Mouse (Mus musculus) forebrain, embryonic 11.5 days (tissue): Measurements from ENCODE around the gene Colq. TPM values are rescaled to one million over a fixed set of nuclear protein-coding genes. Genes with fewer than 3 reads are reported as not detected.
A peak's percentile ranks its signal among the peaks of the same experiment; 100 is the strongest.

Experiments
- ATAC-seq: fragments of 200-750 bp; cut with Nextera tagmentation; replicated peaks from 2 replicates; pipeline ENCODE4 v1.8.0; 2017; ENCODE audit warnings: moderate TSS enrichment; ENCODE audit not compliant: low FRiP score
- DNase-seq: peaks from one replicate; pipeline ENCODE4 v3.0.0-alpha.2; 2017; ENCODE audit warnings: low spot score
- H3K27ac ChIP-seq: fragments of 300-500 bp; sonication (generic); 2 replicates; pipeline ENCODE4 v1.5.1; 2014; ENCODE audit warnings: low read depth, low read length
- H3K27me3 ChIP-seq: fragments of 300-500 bp; sonication (generic); 2 replicates; pipeline ENCODE4 v1.6.1; 2014; ENCODE audit warnings: mild to moderate bottlenecking, low read length, mixed read lengths; ENCODE audit not compliant: control insufficient read depth, insufficient read depth
- H3K36me3 ChIP-seq: fragments of 300-500 bp; sonication (generic); 2 replicates; pipeline ENCODE4 v1.6.1; 2014; ENCODE audit warnings: mild to moderate bottlenecking, low read length, moderate library complexity, mixed read lengths; ENCODE audit not compliant: control insufficient read depth, insufficient read depth
- H3K4me1 ChIP-seq: fragments of 300-500 bp; sonication (generic); replicated peaks from 2 replicates; pipeline ENCODE4 v1.6.1; 2014; ENCODE audit warnings: low read length, mixed read lengths; ENCODE audit not compliant: control insufficient read depth, insufficient read depth
- H3K4me2 ChIP-seq: fragments of 300-500 bp; sonication (generic); 2 replicates; pipeline ENCODE4 v1.6.1; 2014; ENCODE audit warnings: low read depth, mild to moderate bottlenecking, low read length, moderate library complexity, mixed read lengths; ENCODE audit not compliant: severe bottlenecking
- H3K4me3 ChIP-seq: fragments of 300-500 bp; sonication (generic); 2 replicates; pipeline ENCODE4 v1.5.1; 2014; ENCODE audit warnings: low read depth, low read length
- H3K9ac ChIP-seq: fragments of 300-500 bp; sonication (generic); 2 replicates; pipeline ENCODE4 v1.6.1; 2014; ENCODE audit warnings: low read length
- H3K9me3 ChIP-seq: fragments of 300-500 bp; sonication (generic); 2 replicates; pipeline ENCODE4 v1.6.1; 2016; ENCODE audit warnings: low read length, mixed read lengths; ENCODE audit not compliant: control insufficient read depth
- WGBS: fragments of 180-500 bp; shearing (Covaris S2); extraction: QIAGEN DNeasy Blood & Tissue Kit; methylation state at CpG from one replicate; pipeline ENCODE4 v1.1.7; 2014; 5-methylcytosine and 5-hydroxymethylcytosine counted together
- polyA plus RNA-seq: library from polyadenylated mRNA; unstranded; fragments of >200 nt; fragmentation: Nextera tagmentation; extraction: Ambion mirVana; gene quantifications from 2 replicates; pipeline ENCODE4 v1.2.1, GENCODE M21; 2014

Colq gene
- polyA plus RNA-seq, result 0.09 TPM in 1 of 2 replicates, not detected in the other

DNA sequence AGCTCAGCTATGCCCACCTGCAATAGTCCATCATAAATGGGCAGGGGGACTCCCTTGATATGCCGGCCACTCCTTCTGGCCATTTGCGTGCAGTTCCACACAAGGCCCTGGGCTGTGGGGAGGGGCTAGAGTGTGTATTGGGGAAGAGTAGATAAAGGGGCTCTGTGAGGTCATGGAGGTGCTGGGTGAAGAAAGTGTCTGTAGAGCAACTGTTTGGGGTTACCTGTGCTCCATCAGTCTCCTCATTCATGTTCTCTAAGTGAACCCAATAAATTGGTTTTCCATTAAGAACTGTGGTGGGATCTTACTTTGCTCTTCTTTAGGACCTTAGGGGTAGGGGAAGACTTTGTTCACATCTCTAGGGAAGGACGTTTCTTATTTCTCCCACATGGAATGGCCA lies at the start of gene Colq:
Gene Colq, minus strand, starts transcription at position 101 of the 400 bp plus-strand sequence.
- ATAC-seq, result no peak
- no peaks in the 10 kb centered on the region for H3K36me3 ChIP-seq
- H3K4me3 ChIP-seq, result no peak within 1 kb of the TSS
- H3K9me3 ChIP-seq, result no peaks in the 10 kb centered on the region
- H3K4me2 ChIP-seq, result no peak within 1 kb of the TSS
- H3K27me3 ChIP-seq, result no peaks in the 10 kb centered on the region
- H3K27ac ChIP-seq, result no peak within 1 kb of the TSS
- no peak for DNase-seq
- H3K9ac ChIP-seq, result no peak within 1 kb of the TSS
- 93% methylated on average over 3 of the region's 3 CpGs for WGBS
- no peaks in the 10 kb centered on the region for H3K4me1 ChIP-seq

DNA sequence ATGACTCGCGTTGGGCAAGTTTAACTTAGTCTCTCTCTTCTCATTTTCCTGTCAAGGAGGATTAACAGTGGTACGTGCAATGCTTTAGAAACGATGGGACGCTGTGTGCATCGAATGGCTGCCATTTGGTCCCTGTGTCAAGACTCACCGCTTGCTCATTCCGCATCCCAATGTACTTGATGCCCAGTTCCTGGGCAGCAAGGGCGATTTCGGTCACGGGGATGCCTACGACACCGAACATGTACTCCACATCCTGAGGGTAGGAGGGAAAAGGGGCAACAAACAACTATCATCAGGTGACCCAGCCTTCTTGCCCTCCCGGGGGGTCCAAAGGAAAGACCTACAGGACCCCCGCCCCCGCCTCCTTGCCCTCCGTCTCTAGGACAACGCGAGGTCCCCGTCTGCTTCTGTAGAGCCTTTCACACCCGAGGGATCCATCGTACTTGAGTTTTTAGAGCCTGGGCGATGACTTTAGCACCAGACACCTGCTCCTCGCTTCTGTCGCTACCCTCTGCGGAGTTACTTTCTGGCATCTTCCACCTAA lies 49.3 kb upstream of the Colq start, which contains the start of gene Gm49387:
Gene Gm49387, minus strand, starts transcription at position 533 of the 544 bp plus-strand sequence.
- no peaks in the 10 kb centered on the region for H3K36me3 ChIP-seq
- 4% methylated on average over 26 of the region's 26 CpGs for WGBS
- DNase-seq, result no peak

DNA sequence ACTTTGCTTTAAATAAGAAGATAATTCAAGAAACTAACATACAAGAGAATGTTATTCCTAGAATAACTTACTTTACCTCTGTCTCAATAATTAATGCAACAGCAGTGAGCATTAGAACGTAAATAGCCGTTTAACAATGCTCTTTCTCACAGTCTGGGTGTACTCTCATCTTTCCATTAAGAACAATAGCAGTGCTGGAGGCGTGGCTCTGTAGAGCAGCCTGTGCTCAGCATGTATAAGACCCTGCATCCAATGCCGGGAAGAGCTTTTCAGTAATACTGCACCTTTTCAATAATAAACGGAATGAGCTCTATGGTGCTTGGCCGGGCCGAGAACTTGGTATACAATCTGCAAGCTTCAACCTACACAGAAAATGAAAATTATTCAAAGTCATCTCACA lies 39.5 kb upstream of the Colq start:
- Histone ChIP-seq H3K36me3 (no peaks in the 10 kb centered on the region), H3K9ac (no peak overlapping the region), H3K27ac (no peak overlapping the region), H3K9me3 (no peaks in the 10 kb centered on the region), H3K27me3 (no peaks in the 10 kb centered on the region), H3K4me1 (no peaks in the 10 kb centered on the region), H3K4me3 (no peak overlapping the region), H3K4me2 (no peak overlapping the region)
- DNase-seq, result no peak
- ATAC-seq, result no peak
- 52% methylated on average over 7 of the region's 7 CpGs for WGBS

More for the DNA sequence above, 49.3 kb upstream of the Colq start, which contains the start of gene Gm49387:
- H3K27ac ChIP-seq, result peak within 1 kb of the TSS; percentile 51; the same call in 1 of the 2 replicates
- peak within 1 kb of the TSS; percentile 62 for H3K9ac ChIP-seq
- peak; percentile 34 for ATAC-seq
- H3K27me3 ChIP-seq, result no peaks in the 10 kb centered on the region
- H3K4me3 ChIP-seq, result peak within 1 kb of the TSS; percentile 67
- H3K9me3 ChIP-seq, result no peaks in the 10 kb centered on the region
- peak within 1 kb of the TSS; percentile 91 for H3K4me2 ChIP-seq
- H3K4me1 ChIP-seq, result peaks cover 5% of the 10 kb centered on the region; the same call in 1 of the 2 replicates

DNA sequence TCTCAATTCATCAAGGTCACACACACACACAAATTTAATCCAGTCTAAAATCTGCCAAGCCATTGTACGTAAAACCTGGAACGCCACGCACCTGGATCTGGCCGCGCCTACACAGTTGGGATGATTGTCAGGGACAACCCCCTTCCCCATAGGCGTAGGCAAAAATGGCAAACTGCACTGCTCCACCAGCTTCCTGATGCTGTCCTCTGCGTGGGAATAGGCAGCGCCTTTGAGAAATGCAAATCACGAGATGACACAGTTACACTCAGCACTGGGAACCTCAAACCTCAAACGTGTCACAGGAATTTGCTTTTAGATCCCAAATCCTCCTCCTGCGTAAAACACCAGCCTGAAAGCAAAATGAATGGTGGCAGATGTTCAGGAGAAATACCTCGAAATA lies 31.6 kb upstream of the Colq start:
- Histone ChIP-seq H3K27ac (no peak overlapping the region), H3K9ac (no peak overlapping the region), H3K36me3 (no peaks in the 10 kb centered on the region), H3K4me3 (no peak overlapping the region), H3K9me3 (no peaks in the 10 kb centered on the region), H3K27me3 (no peaks in the 10 kb centered on the region), H3K4me2 (no peak overlapping the region), H3K4me1 (no peaks in the 10 kb centered on the region)
- ATAC-seq (no peak), DNase-seq (no peak)
- 86% methylated on average over 12 of the region's 12 CpGs for WGBS

DNA sequence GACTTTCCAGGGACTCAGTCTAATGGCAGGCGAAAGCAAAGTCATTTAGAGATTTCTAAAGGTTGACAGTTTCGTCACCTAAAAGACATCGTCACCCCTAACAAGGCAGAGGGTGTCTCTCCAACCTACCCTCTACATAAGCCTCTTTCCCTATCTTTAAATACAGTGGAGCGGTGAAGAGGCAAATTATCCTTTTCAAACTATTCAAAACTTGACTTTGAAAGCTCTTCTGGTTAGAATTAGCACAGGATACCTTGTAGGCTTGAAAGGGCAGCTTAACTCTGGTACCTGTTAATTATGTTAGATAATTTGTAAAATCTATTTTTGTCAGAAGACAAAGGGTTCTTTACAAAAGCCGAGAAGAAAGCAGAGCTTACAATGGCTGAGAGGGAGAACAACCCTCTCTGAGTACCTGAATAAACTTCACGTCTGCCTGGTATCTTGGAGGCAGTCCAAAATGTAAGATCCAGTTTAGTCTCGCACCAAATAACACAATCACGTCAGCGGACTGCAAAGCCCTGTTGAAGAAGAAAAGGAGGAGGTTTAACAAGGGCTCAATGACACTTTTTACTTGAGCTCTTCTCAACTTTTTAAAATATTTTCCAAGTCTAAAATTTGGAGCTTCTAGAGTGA lies 29.6 kb upstream of the Colq start:
- no peaks in the 10 kb centered on the region for H3K36me3 ChIP-seq
- H3K27ac ChIP-seq, result no peak overlapping the region
- no peak overlapping the region for H3K4me2 ChIP-seq
- H3K9me3 ChIP-seq, result no peaks in the 10 kb centered on the region
- ATAC-seq, result no peak
- H3K27me3 ChIP-seq, result no peaks in the 10 kb centered on the region
- no peak for DNase-seq
- no peak overlapping the region for H3K9ac ChIP-seq
- H3K4me3 ChIP-seq, result no peak overlapping the region
- 64% methylated on average over 9 of the region's 9 CpGs for WGBS
- no peaks in the 10 kb centered on the region for H3K4me1 ChIP-seq

DNA sequence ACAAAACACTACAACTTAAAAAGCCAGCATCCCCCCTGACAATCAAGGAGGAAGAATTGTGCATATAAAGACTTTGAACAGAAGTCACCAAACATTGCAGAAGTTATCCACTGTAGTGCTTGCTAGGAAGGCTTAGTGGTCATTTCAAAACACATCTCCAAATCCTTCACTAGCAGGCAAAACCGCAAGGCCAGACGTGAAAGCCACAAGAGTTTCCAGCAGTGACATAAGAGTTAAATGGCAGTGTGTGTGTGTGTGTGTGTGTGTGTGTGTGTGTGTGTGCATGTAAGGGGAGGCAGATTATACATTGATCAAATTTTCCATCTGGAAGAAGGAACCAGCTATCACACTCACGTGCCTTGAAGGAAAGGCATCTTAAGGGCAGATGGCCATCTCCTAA lies 26.9 kb upstream of the Colq start:
- DNase-seq (no peak), ATAC-seq (no peak)
- H3K9ac ChIP-seq, result no peak overlapping the region
- H3K9me3 ChIP-seq, result no peaks in the 10 kb centered on the region
- 93% methylated on average over 3 of the region's 3 CpGs for WGBS
- H3K27ac ChIP-seq, result no peak overlapping the region
- no peak overlapping the region for H3K4me2 ChIP-seq
- no peak overlapping the region for H3K4me3 ChIP-seq
- H3K4me1 ChIP-seq, result no peaks in the 10 kb centered on the region
- no peaks in the 10 kb centered on the region for H3K27me3 ChIP-seq
- H3K36me3 ChIP-seq, result no peaks in the 10 kb centered on the region

DNA sequence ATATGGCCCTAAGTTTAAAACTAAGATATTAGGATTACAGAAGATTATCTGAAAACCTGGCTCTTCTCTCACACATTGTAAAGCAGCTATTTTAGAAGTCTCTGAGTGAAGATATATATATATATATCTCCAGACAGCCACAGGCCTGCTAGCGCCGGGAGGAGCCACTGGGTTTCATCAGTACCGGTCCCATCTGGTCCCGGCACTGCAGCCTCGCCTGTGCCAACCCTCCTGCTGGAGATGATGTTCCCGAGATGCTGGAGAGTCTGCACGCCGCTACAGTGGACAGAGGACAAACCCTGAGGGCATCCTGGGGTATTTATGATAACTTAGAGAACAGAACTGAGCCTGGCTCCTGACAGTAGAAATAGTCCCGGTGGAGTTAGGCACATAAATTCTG lies 26.1 kb upstream of the Colq start:
- no peaks in the 10 kb centered on the region for H3K4me1 ChIP-seq
- H3K27ac ChIP-seq, result no peak overlapping the region
- no peak for ATAC-seq
- no peaks in the 10 kb centered on the region for H3K27me3 ChIP-seq
- H3K36me3 ChIP-seq, result no peaks in the 10 kb centered on the region
- H3K4me2 ChIP-seq, result no peak overlapping the region
- DNase-seq, result no peak
- no peaks in the 10 kb centered on the region for H3K9me3 ChIP-seq
- no peak overlapping the region for H3K4me3 ChIP-seq
- 90% methylated on average over 9 of the region's 9 CpGs for WGBS
- H3K9ac ChIP-seq, result no peak overlapping the region

DNA sequence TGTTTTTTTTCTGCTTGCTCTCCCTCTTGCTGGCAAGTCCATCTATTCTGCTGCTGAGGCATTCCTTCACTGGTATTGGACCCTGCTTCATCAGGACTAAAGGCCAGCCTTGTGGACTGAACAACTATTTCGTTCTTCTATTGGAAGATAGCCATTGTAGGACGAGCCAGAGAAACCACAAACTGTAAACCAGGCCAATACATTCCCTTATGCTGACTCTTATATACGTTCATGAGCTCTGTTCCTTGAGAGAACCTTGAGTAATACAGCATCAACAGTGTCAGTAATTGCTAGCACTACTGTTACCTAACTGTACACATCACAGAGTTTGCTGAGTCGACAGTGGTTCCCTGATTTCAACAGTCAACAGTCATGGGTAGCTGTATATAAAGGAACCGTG lies 22.5 kb upstream of the Colq start:
- 86% methylated on average over 5 of the region's 5 CpGs for WGBS
- Histone ChIP-seq H3K9ac (no peak overlapping the region), H3K4me1 (no peaks in the 10 kb centered on the region), H3K27ac (no peak overlapping the region), H3K27me3 (no peaks in the 10 kb centered on the region), H3K36me3 (no peaks in the 10 kb centered on the region), H3K4me2 (no peak overlapping the region), H3K9me3 (no peaks in the 10 kb centered on the region), H3K4me3 (no peak overlapping the region)
- ATAC-seq (no peak), DNase-seq (no peak)

DNA sequence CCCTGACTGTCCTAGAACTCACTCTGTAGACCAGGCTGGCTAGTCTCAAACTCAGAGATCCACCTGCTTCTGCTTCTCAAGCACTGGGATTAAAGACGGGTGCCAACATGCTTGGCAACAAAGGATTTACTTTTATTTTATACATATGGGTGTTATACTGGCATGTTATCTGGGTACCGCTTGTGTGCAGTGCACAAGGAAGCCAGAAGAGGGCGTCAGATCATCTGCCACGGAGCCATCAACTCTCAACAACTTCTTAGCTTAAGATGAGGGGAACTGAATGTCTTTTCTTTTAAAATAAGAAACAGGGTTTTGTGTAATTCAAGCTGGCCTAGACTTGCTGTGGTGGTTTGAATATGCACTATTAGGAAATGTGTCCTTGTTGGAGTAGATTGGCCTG lies 20.8 kb upstream of the Colq start:
- H3K27me3 ChIP-seq, result no peaks in the 10 kb centered on the region
- H3K27ac ChIP-seq, result no peak overlapping the region
- no peak overlapping the region for H3K4me2 ChIP-seq
- H3K36me3 ChIP-seq, result no peaks in the 10 kb centered on the region
- H3K9me3 ChIP-seq, result no peaks in the 10 kb centered on the region
- H3K9ac ChIP-seq, result no peak overlapping the region
- 68% methylated on average over 4 of the region's 4 CpGs for WGBS
- no peaks in the 10 kb centered on the region for H3K4me1 ChIP-seq
- DNase-seq (no peak), ATAC-seq (no peak)
- H3K4me3 ChIP-seq, result no peak overlapping the region
